Mouse (Mus musculus): Measurements from ENCODE around the gene Gm8439. TPM values are rescaled to one million over a fixed set of nuclear protein-coding genes. Genes with fewer than 3 reads are reported as not detected.

Gene Gm8439
- total RNA-seq, 2 experiments from 2014 or later: not detected

Other genes with a start within 250 kb of the Gm8439 start
- 10 to 100 TPM; 59.3 to 64.7 TPM for gene Scmh1, start 183.5 kb upstream of the Gm8439 start, total RNA-seq (2021)
- gene Slfnl1, start 56.5 kb upstream of the Gm8439 start, total RNA-seq (2021): not detected
- gene Ctps, start 18.5 kb upstream of the Gm8439 start, total RNA-seq (2021): 10 to 100 TPM; 34.0 to 34.2 TPM
- gene Cited4, start 77.8 kb downstream of the Gm8439 start, total RNA-seq (2021): 10 to 100 TPM; 46.4 to 61.3 TPM
- 1 to 10 TPM; 1.8 to 2.2 TPM for gene Kcnq4, start 159.9 kb downstream of the Gm8439 start, total RNA-seq (2021)
- gene Nfyc, start 242.8 kb downstream of the Gm8439 start, total RNA-seq (2021): 10 to 100 TPM; 58.6 to 62.3 TPM